Mouse (Mus musculus): ENCODE measurements around the gene Slbp.

DNA sequence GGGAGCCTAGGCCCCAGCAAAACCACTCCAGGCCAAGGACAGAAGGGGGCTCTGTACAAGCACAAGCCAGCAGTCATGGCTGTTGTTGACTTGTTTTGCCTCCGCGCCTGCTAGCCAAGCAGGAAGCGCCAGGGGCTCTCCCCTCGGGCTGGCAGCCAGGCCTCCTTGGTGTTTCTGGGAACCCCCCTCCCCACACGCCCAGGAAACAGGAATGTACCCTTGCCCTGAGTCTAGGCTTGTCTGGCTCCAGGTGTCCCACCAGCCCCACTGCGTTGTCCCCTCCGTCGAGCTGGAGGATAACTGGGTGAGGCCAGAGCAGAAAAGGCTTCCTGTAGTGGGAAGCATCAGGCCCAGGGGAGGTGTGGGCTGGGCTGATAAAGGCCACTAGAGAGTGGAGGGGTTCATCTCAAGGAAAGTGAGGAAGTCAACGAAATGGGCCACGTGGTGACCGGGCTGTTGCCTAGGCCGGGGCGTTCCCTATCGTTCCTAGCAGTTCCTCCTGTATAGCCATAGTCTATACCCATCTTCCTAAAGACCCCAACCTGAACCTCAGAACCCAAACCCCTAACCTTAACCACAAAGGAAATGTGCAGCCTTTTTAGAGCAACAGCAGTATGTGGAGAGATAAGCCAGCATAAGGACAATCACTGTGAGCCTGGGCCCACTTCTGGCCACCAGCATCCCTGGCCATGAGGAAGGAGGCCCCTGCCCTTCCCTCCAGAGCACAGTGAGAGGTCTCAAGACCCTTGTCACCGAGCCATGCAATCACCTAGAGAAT is 29.4 kb upstream of the Slbp start:
- TF ChIP-seq POLR2AphosphoS2 (IDR thresholded peaks at IDR 0.05; ENCODE audit: low read length), result peak; percentile 78
- TF ChIP-seq KAT2A (conservative IDR thresholded peaks at IDR 0.05; ENCODE audit: low read depth, low read length), result no peak
- peak; percentile 23 to 82; a peak in 1 of 4 replicates for TF ChIP-seq POLR2A (IDR thresholded peaks at IDR 0.05; ENCODE audit: control insufficient read depth in 1 of 2, insufficient read depth in 1 of 2, low read depth in 1 of 2, low read length in 2 of 2, poor library complexity in 1 of 2)
- TF ChIP-seq CTCF (IDR thresholded peaks at IDR 0.05 in 2 of 3, conservative IDR thresholded peaks at IDR 0.05 in 1 of 3; ENCODE audit: control insufficient read depth in 1 of 3, insufficient read depth in 1 of 3, low read depth in 2 of 3, low read length in 3 of 3, poor library complexity in 1 of 3, severe bottlenecking in 1 of 3), result no peak
- TF ChIP-seq RAD21 (IDR thresholded peaks at IDR 0.05; ENCODE audit: low read depth, low read length), result no peak
- TF ChIP-seq E2F4 (IDR thresholded peaks at IDR 0.05; ENCODE audit: borderline replicate concordance, low read depth, low read length), result no peak
- peak; percentile 96 for TF ChIP-seq TCF12 (IDR thresholded peaks at IDR 0.05; ENCODE audit: low read depth, low read length)
- peak; percentile 91 for TF ChIP-seq GATA1 (IDR thresholded peaks at IDR 0.05; ENCODE audit: low read depth, low read length)
- peak; percentile 100 for TF ChIP-seq MYC (IDR thresholded peaks at IDR 0.05; ENCODE audit: low read depth, low read length)
- peak; percentile 60; the same call in 1 of the 2 replicates for TF ChIP-seq ELF1 (IDR thresholded peaks at IDR 0.05; ENCODE audit: low read depth, low read length)

Data from MEL (cell line).